Mouse (Mus musculus) ES-E14 (cell line): ENCODE measurements around the gene Tiprl.

Experiments
- CHD2 ChIP-seq: IDR thresholded peaks from 2 replicates; pipeline ENCODE4 v1.6.1; 2014; ENCODE audit warnings: mild to moderate bottlenecking, low read depth, low read length, inconsistent platforms
- HCFC1 ChIP-seq: IDR thresholded peaks from 2 replicates; pipeline ENCODE4 v1.6.1; 2012; ENCODE audit warnings: low read length, inconsistent platforms, borderline replicate concordance; ENCODE audit not compliant: insufficient read depth
- MAFK ChIP-seq: IDR thresholded peaks from 2 replicates; pipeline ENCODE4 v1.6.1; 2014; ENCODE audit warnings: mild to moderate bottlenecking, low read depth, low read length, inconsistent platforms; ENCODE audit not compliant: insufficient read depth

GRCm38 (mm10) chr1:165281351-165282221, 44.8 kb upstream of the Tiprl start:
- no peak for TF ChIP-seq CHD2
- no peak for TF ChIP-seq MAFK
- no peak for TF ChIP-seq HCFC1
